Comparison of ENCODE assay signal across 7 mouse cellular contexts in the genomic region with DNA sequence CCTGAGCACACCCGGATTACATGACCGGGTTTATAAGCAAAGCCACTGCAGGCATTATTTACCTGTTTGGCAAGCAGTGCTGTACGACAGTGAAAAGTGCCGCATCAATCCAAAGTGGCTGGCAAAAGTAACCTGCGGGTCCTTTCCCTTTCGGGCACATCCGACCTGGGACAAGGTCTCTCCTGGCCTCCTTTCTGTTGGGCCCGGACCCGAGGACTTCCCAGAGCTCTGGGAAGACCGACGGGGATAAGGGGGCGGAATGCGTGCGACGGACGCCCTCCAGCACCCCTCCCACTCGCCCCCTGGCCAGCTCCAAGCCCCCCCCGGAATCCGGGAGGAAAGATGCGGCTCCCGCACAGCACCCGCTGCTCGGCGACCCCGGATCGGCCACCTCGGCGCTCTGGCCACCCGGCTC. TPM values are rescaled to one million over a fixed set of nuclear protein-coding genes. Genes with fewer than 3 reads are reported as not detected.
DNase-seq lines count a peak whose midpoint lies in the region; ATAC-seq lines count a peak whose summit lies in the region.

No protein-coding gene starts in this region.

- H3K9ac ChIP-seq in lung, embryonic 15.5 days, result peak overlapping the region; percentile 81

- DNase-seq in lung, postnatal 36 days, result no peak
- peak; percentile 44 for DNase-seq in embryo, embryonic 10.5 days (ENCODE audit: low spot score)
- DNase-seq in hindbrain, embryonic 10.5 days (ENCODE audit: low spot score), result peak; percentile 60
- peak; percentile 66 for DNase-seq in midbrain, embryonic 10.5 days (ENCODE audit: low spot score)
- no peak for DNase-seq in c-Kit-positive CD71-positive TER-119-positive erythroid progenitor cells, embryonic 14.5 days (ENCODE audit: low spot score)

- no peaks in the 10 kb centered on the region for H3K36me3 ChIP-seq in lung, embryonic 15.5 days
- H3K36me3 ChIP-seq in hindbrain, embryonic 10.5 days, result no peaks in the 10 kb centered on the region
- H3K36me3 ChIP-seq in midbrain, embryonic 10.5 days, result no peaks in the 10 kb centered on the region

- 0% methylated on average over 20 of the region's 29 CpGs for WGBS in lung, embryonic 15.5 days
- WGBS in hindbrain, embryonic 10.5 days, result under 1% methylated on average over 27 of the region's 29 CpGs
- WGBS in midbrain, embryonic 10.5 days, result under 1% methylated on average over 26 of the region's 29 CpGs

- no peaks in the 10 kb centered on the region for H3K9me3 ChIP-seq in lung, embryonic 15.5 days
- no peaks in the 10 kb centered on the region for H3K9me3 ChIP-seq in hindbrain, embryonic 10.5 days
- no peaks in the 10 kb centered on the region for H3K9me3 ChIP-seq in midbrain, embryonic 10.5 days (replicated peaks)

- peak overlapping the region; percentile 93 for H3K4me2 ChIP-seq in lung, embryonic 15.5 days

- H3K4me3 ChIP-seq in lung, embryonic 15.5 days, result peak overlapping the region; percentile 80
- peak overlapping the region; percentile 83 for H3K4me3 ChIP-seq in hindbrain, embryonic 10.5 days
- peak overlapping the region; percentile 84 for H3K4me3 ChIP-seq in midbrain, embryonic 10.5 days

- peak; percentile 68; the same call in 1 of the 2 replicates for ATAC-seq in lung, embryonic 15.5 days (ENCODE audit: borderline replicate concordance, extremely low read depth, low FRiP score, low TSS enrichment)
- ATAC-seq in megakaryocyte progenitor cell, adult 5-6 weeks (replicated peaks; ENCODE audit: poor library complexity), result no peak

- no peak overlapping the region for H3K27ac ChIP-seq in lung, embryonic 15.5 days
- peak overlapping the region; percentile 92 for H3K27ac ChIP-seq in hindbrain, embryonic 10.5 days
- peak overlapping the region; percentile 92 for H3K27ac ChIP-seq in midbrain, embryonic 10.5 days (replicated peaks)

- H3K4me1 ChIP-seq in lung, embryonic 15.5 days, result no peaks in the 10 kb centered on the region
- peaks cover 14% of the 10 kb centered on the region; the same call in 1 of the 2 replicates for H3K4me1 ChIP-seq in hindbrain, embryonic 10.5 days (replicated peaks)
- peaks cover 11% of the 10 kb centered on the region for H3K4me1 ChIP-seq in midbrain, embryonic 10.5 days

- no peaks in the 10 kb centered on the region for H3K27me3 ChIP-seq in lung, embryonic 15.5 days
- H3K27me3 ChIP-seq in hindbrain, embryonic 10.5 days (ENCODE audit: insufficient read depth, poor library complexity, severe bottlenecking), result peaks cover 19% of the 10 kb centered on the region
- peaks cover 19% of the 10 kb centered on the region for H3K27me3 ChIP-seq in midbrain, embryonic 10.5 days (ENCODE audit: low read depth, poor library complexity, severe bottlenecking)

RNA-seq across cellular contexts. Expression of a gene that starts 0.8 kb away (rescaled TPM):
- 3.7 and 3.8 TPM in 2 replicates for polyA plus RNA-seq in lung, embryonic 15.5 days (2015; fragmentation: Nextera tagmentation; extraction: Ambion mirVana)
- 5.0 and 5.7 TPM in 2 replicates for polyA plus RNA-seq in hindbrain, embryonic 10.5 days (2016; fragmentation: Nextera tagmentation; extraction: Ambion mirVana)
- polyA plus RNA-seq in midbrain, embryonic 10.5 days (2016; fragmentation: Nextera tagmentation; extraction: Ambion mirVana), result 6.9 and 8.3 TPM in 2 replicates
- not detected in 2 replicates for total RNA-seq in megakaryocyte progenitor cell, adult 5-6 weeks (2015)
- total RNA-seq in megakaryocyte progenitor cell, adult 5-6 weeks (2017), result not detected in 2 replicates

RNA-seq across cellular contexts. Expression of a gene that starts 29.5 kb away (rescaled TPM):
- polyA plus RNA-seq in lung, embryonic 15.5 days (2015; fragmentation: Nextera tagmentation; extraction: Ambion mirVana), result 4.1 and 4.4 TPM in 2 replicates
- 5.2 and 5.5 TPM in 2 replicates for polyA plus RNA-seq in hindbrain, embryonic 10.5 days (2016; fragmentation: Nextera tagmentation; extraction: Ambion mirVana)
- 4.1 and 5.5 TPM in 2 replicates for polyA plus RNA-seq in midbrain, embryonic 10.5 days (2016; fragmentation: Nextera tagmentation; extraction: Ambion mirVana)
- not detected in 2 replicates for total RNA-seq in megakaryocyte progenitor cell, adult 5-6 weeks (2015)
- total RNA-seq in megakaryocyte progenitor cell, adult 5-6 weeks (2017), result not detected in 2 replicates

RNA-seq across cellular contexts. Expression of a gene that starts 55.6 kb away (rescaled TPM):
- 2.5 and 3.0 TPM in 2 replicates for polyA plus RNA-seq in lung, embryonic 15.5 days (2015; fragmentation: Nextera tagmentation; extraction: Ambion mirVana)
- polyA plus RNA-seq in hindbrain, embryonic 10.5 days (2016; fragmentation: Nextera tagmentation; extraction: Ambion mirVana), result 5.1 and 7.3 TPM in 2 replicates
- polyA plus RNA-seq in midbrain, embryonic 10.5 days (2016; fragmentation: Nextera tagmentation; extraction: Ambion mirVana), result 5.0 and 7.8 TPM in 2 replicates
- not detected in 2 replicates for total RNA-seq in megakaryocyte progenitor cell, adult 5-6 weeks (2015)
- total RNA-seq in megakaryocyte progenitor cell, adult 5-6 weeks (2017), result not detected in 2 replicates

Comparison
In these comparisons a context has a peak if more than half of its experiments do, and no peak if none do; other contexts are left out.
1. DNase-seq: peak in embryo, embryonic 10.5 days (single experiment), hindbrain, embryonic 10.5 days (single experiment) and midbrain, embryonic 10.5 days (single experiment); none in lung, postnatal 36 days (single experiment) and c-Kit-positive CD71-positive TER-119-positive erythroid progenitor cells, embryonic 14.5 days (single experiment).
2. Peak in every context shown above with its lines, with median percentiles within 50 percentile points of each other: H3K4me3 ChIP-seq.